21 mouse cellular contexts compared by ENCODE assay signal in genomic region chr5:45065917-45066699, GRCm38 (mm10).
DNase-seq lines count a peak whose midpoint lies in the region; ATAC-seq lines count a peak whose summit lies in the region.
"Had no signal": no experiment of that assay in that cellular context is flagged by ENCODE, and none has a peak within 500 bp of the region (broad histone marks: within the 10 kb centered on the region; RNA-seq: fewer than 3 reads in every experiment).

No protein-coding gene starts in this region.

- no peak overlapping the region for H3K9ac ChIP-seq in neural tube, embryonic 12.5 days
- H3K9ac ChIP-seq in limb, embryonic 12.5 days (replicated peaks) = no peak overlapping the region
- H3K9ac ChIP-seq: embryonic facial prominence, embryonic 13.5 days; forebrain, embryonic 12.5 days; heart, embryonic 15.5 days had no signal

- H3K4me1 ChIP-seq in neural tube, embryonic 12.5 days = no peaks in the 10 kb centered on the region
- peaks cover 14% of the 10 kb centered on the region for H3K4me1 ChIP-seq in limb, embryonic 12.5 days (replicated peaks)
- H3K4me1 ChIP-seq: heart, embryonic 15.5 days had no signal

- H3K4me3 ChIP-seq in neural tube, embryonic 12.5 days = no peak overlapping the region
- no peak overlapping the region for H3K4me3 ChIP-seq in limb, embryonic 12.5 days (replicated peaks)
- H3K4me3 ChIP-seq: embryonic facial prominence, embryonic 13.5 days; forebrain, embryonic 12.5 days; heart, adult 2 months; heart, embryonic 15.5 days; hindbrain, embryonic 10.5 days had no signal

- no peaks in the 10 kb centered on the region for H3K9me3 ChIP-seq in neural tube, embryonic 12.5 days
- H3K9me3 ChIP-seq in limb, embryonic 12.5 days = no peaks in the 10 kb centered on the region
- H3K9me3 ChIP-seq: embryonic facial prominence, embryonic 13.5 days; forebrain, embryonic 12.5 days; heart, embryonic 15.5 days; hindbrain, embryonic 10.5 days had no signal

- no peak overlapping the region for H3K27ac ChIP-seq in neural tube, embryonic 12.5 days
- peak overlapping the region; percentile 66 for H3K27ac ChIP-seq in limb, embryonic 12.5 days
- H3K27ac ChIP-seq: embryonic facial prominence, embryonic 13.5 days; forebrain, embryonic 12.5 days; heart, adult 2 months; heart, embryonic 15.5 days; hindbrain, embryonic 10.5 days had no signal

- 0 out of 2 replicates have a peak, but pooled peaks have one; percentile 37 for ATAC-seq in neural tube, embryonic 12.5 days (ENCODE audit: low FRiP score, low read depth)
- ATAC-seq in limb, embryonic 12.5 days (ENCODE audit: insufficient number of reproducible peaks, insufficient read depth, low FRiP score, low TSS enrichment, low read depth) = peak; percentile 56
- no peak for ATAC-seq in activated CD4-positive, CD25-positive, alpha-beta regulatory T cell, adult 4 months
- ATAC-seq: forebrain, embryonic 16.5 days; hindbrain, embryonic 16.5 days had no signal

- no peak overlapping the region for H3K4me2 ChIP-seq in neural tube, embryonic 12.5 days (replicated peaks)
- no peak overlapping the region for H3K4me2 ChIP-seq in limb, embryonic 12.5 days
- H3K4me2 ChIP-seq: embryonic facial prominence, embryonic 13.5 days; forebrain, embryonic 12.5 days; heart, embryonic 11.5 days; heart, embryonic 15.5 days had no signal

- no peaks in the 10 kb centered on the region for H3K36me3 ChIP-seq in neural tube, embryonic 12.5 days
- no peaks in the 10 kb centered on the region for H3K36me3 ChIP-seq in limb, embryonic 12.5 days
- H3K36me3 ChIP-seq: embryonic facial prominence, embryonic 13.5 days; forebrain, embryonic 12.5 days; heart, embryonic 15.5 days; hindbrain, embryonic 10.5 days had no signal

- H3K27me3 ChIP-seq in neural tube, embryonic 12.5 days (replicated peaks) = no peaks in the 10 kb centered on the region
- no peaks in the 10 kb centered on the region for H3K27me3 ChIP-seq in limb, embryonic 12.5 days
- H3K27me3 ChIP-seq: embryonic facial prominence, embryonic 13.5 days; forebrain, embryonic 12.5 days; heart, embryonic 15.5 days had no signal

- 67% methylated on average over 8 of the region's 8 CpGs for WGBS in neural tube, embryonic 12.5 days
- 16% methylated on average over 8 of the region's 8 CpGs for WGBS in limb, embryonic 12.5 days

- no peak for DNase-seq in neural tube, embryonic 10.5 days (ENCODE audit: extremely low spot score, low spot score)
- peak; percentile 58 for DNase-seq in hindlimb bud, embryonic 11.5 days (ENCODE audit: extremely low spot score, low read depth, low spot score)
- no peak for DNase-seq in testis, postnatal 10 days (ENCODE audit: low spot score)
- DNase-seq in kidney, adult 8-10 months = no peak
- DNase-seq: adrenal gland, postnatal 10 days; cerebellum, adult 11 months; cerebellum, adult 8-10 months; cerebellum, postnatal 14 days; gastrocnemius, postnatal 14 days; heart, adult 2 months; heart, postnatal 14 days had no signal
